Mouse (Mus musculus) CH12.LX (cell line): Measurements from ENCODE around the gene Rdh8. TPM values are rescaled to one million over a fixed set of nuclear protein-coding genes. Genes with fewer than 3 reads are reported as not detected.

Source experiments
- DNase-seq: peaks from one replicate; pipeline ENCODE4 v3.0.0-alpha.2; 2013; ENCODE audit errors: extremely low read depth
- H3K27ac ChIP-seq: 2 replicates; pipeline ENCODE4 v1.5.1; 2012; ENCODE audit warnings: low read depth, mild to moderate bottlenecking, control low read depth, moderate library complexity; ENCODE audit not compliant: insufficient read depth
- H3K27me3 ChIP-seq: replicated peaks from 2 replicates; pipeline ENCODE3; 2012; ENCODE audit warnings: inconsistent platforms
- H3K36me3 ChIP-seq, 2 experiments: replicated peaks in 1 of 2; 2 replicates each; pipeline versions ENCODE3 to v1.6.1; 2012; ENCODE audit warnings: inconsistent platforms in 1 of 2, low read length in 1 of 2, mild to moderate bottlenecking in 1 of 2, mixed read lengths in 1 of 2, moderate library complexity in 1 of 2; ENCODE audit not compliant: control insufficient read depth in 1 of 2, insufficient read depth in 1 of 2
- H3K4me1 ChIP-seq, 2 experiments: 2 replicates each; pipeline ENCODE4 v1.6.1; 2012; ENCODE audit warnings: inconsistent platforms in 1 of 2, moderate library complexity in 1 of 2; ENCODE audit not compliant: insufficient read depth in 2 of 2, control insufficient read depth in 1 of 2
- H3K4me2 ChIP-seq: 2 replicates; pipeline ENCODE4 v1.6.1; 2012; ENCODE audit warnings: low read depth, mild to moderate bottlenecking, control low read depth; ENCODE audit not compliant: poor library complexity, insufficient read depth, severe bottlenecking
- H3K4me3 ChIP-seq, 3 experiments: fragments of 150-350 bp in 1 of 3; sonication (generic) in 1 of 3; replicated peaks in 1 of 3; 2 replicates each; pipeline versions ENCODE3 to v1.5.1; 2011 to 2012; ENCODE audit warnings: low read depth in 2 of 3, low read length in 2 of 3, mild to moderate bottlenecking in 2 of 3, moderate library complexity in 2 of 3, control low read depth in 1 of 3, improper control_type of control experiment in 1 of 3, inconsistent platforms in 1 of 3, mixed read lengths in 1 of 3; ENCODE audit not compliant: poor library complexity in 1 of 3
- H3K79me2 ChIP-seq: replicated peaks from 2 replicates; pipeline ENCODE4 v1.6.1; 2012; ENCODE audit warnings: mild to moderate bottlenecking, moderate library complexity; ENCODE audit not compliant: control insufficient read depth, poor library complexity, insufficient read depth, severe bottlenecking; ENCODE audit errors: extremely low read depth
- H3K9ac ChIP-seq: 2 replicates; pipeline ENCODE4 v1.6.1; 2012; ENCODE audit warnings: low read depth, mild to moderate bottlenecking, control low read depth, moderate library complexity; ENCODE audit not compliant: insufficient read depth
- H3K9me3 ChIP-seq: replicated peaks from 2 replicates; pipeline ENCODE3; 2012; ENCODE audit warnings: low read length, inconsistent platforms, mixed read lengths
- BHLHE40 ChIP-seq: IDR thresholded peaks from 2 replicates; pipeline ENCODE4 v1.6.1; 2011; ENCODE audit warnings: mild to moderate bottlenecking, low read depth, low read length, improper control_type of control experiment
- JUN ChIP-seq: IDR thresholded peaks from 2 replicates; pipeline ENCODE4 v1.6.1; 2011; ENCODE audit warnings: low read depth, mild to moderate bottlenecking, low read length, improper control_type of control experiment, moderate library complexity; ENCODE audit not compliant: insufficient read depth
- KAT2A ChIP-seq: IDR thresholded peaks from 2 replicates; pipeline ENCODE4 v1.6.1; 2012; ENCODE audit warnings: low read length, improper control_type of control experiment, inconsistent platforms; ENCODE audit not compliant: insufficient replicate concordance
- MAX ChIP-seq: IDR thresholded peaks from 2 replicates; pipeline ENCODE4 v1.6.1; 2011; ENCODE audit warnings: low read length, improper control_type of control experiment
- MYC ChIP-seq: IDR thresholded peaks from 2 replicates; pipeline ENCODE4 v1.6.1; 2011; ENCODE audit warnings: low read depth, mild to moderate bottlenecking, improper control_type of control experiment, low read length
- NELFE ChIP-seq: IDR thresholded peaks from 2 replicates; pipeline ENCODE4 v1.6.1; 2011; ENCODE audit warnings: low read depth, low read length, improper control_type of control experiment
- NRF1 ChIP-seq: IDR thresholded peaks from 2 replicates; pipeline ENCODE4 v1.6.1; 2014; ENCODE audit warnings: low read depth, mild to moderate bottlenecking, inconsistent platforms, low read length, improper control_type of control experiment, moderate library complexity
- POLR2AphosphoS2 ChIP-seq: IDR thresholded peaks from 2 replicates; pipeline ENCODE4 v1.6.1; 2011; ENCODE audit warnings: low read depth, low read length, improper control_type of control experiment
- RCOR1 ChIP-seq: conservative IDR thresholded peaks from 2 replicates; pipeline ENCODE4 v1.6.1; 2012; ENCODE audit warnings: low read depth, mild to moderate bottlenecking, inconsistent platforms, low read length, improper control_type of control experiment
- SIN3A ChIP-seq: IDR thresholded peaks from 2 replicates; pipeline ENCODE4 v1.6.1; 2012; ENCODE audit warnings: low read length, improper control_type of control experiment, inconsistent platforms
- TCF12 ChIP-seq: IDR thresholded peaks from 2 replicates; pipeline ENCODE4 v1.6.1; 2014; ENCODE audit warnings: low read depth, mild to moderate bottlenecking, inconsistent platforms, low read length, improper control_type of control experiment
- USF1 ChIP-seq: IDR thresholded peaks from 2 replicates; pipeline ENCODE4 v1.6.1; 2014; ENCODE audit warnings: low read depth, mild to moderate bottlenecking, inconsistent platforms, low read length, improper control_type of control experiment
- USF2 ChIP-seq: conservative IDR thresholded peaks from 2 replicates; pipeline ENCODE4 v1.6.1; 2011; ENCODE audit warnings: low read depth, low read length, improper control_type of control experiment
- ZC3H11A ChIP-seq: IDR thresholded peaks from 2 replicates; pipeline ENCODE4 v1.6.1; 2012; ENCODE audit warnings: low read depth, mild to moderate bottlenecking, inconsistent platforms, low read length, improper control_type of control experiment
- ZKSCAN1 ChIP-seq: IDR thresholded peaks from 2 replicates; pipeline ENCODE4 v1.6.1; 2012; ENCODE audit warnings: low read depth, inconsistent platforms, low read length, improper control_type of control experiment, borderline replicate concordance
- ZMIZ1 ChIP-seq: IDR thresholded peaks from 2 replicates; pipeline ENCODE4 v1.6.1; 2012; ENCODE audit warnings: low read depth, mild to moderate bottlenecking, inconsistent platforms, low read length, improper control_type of control experiment
- dilution Hi-C: fragments of 300-500 bp; cut with MboI; formaldehyde crosslinking; loops from 2 replicates; pipeline ENCODE4 v1.14.3; 2020; ENCODE audit warnings: low sequenced_read_pairs; ENCODE audit not compliant: extremely low pct_unique_long_range_greater_than_20kb, extremely low pct_ligation_motif_present
- in situ Hi-C: fragments of 300-500 bp; cut with MboI; formaldehyde crosslinking; loops from 3 replicates; pipeline ENCODE4 v1.14.3; 2019; ENCODE audit warnings: low sequenced_read_pairs, low pct_ligation_motif_present, low pct_unique_long_range_greater_than_20kb, mixed read lengths
- polyA plus RNA-seq: library from polyadenylated mRNA; unstranded; fragments of >175 nt; gene quantifications from 2 replicates; pipeline ENCODE4 v1.2.1, GENCODE M21; 2012; ENCODE audit warnings: low read depth; ENCODE audit not compliant: insufficient read length
- total RNA-seq, 2 experiments: library from RNA; depleted of rRNA; stranded (reverse); fragments of 300-350 nt in 1 of 2; fragments of >200 nt in 1 of 2; gene quantifications; 2 replicates each; pipeline ENCODE4 v1.2.3; 2012 to 2014

Rdh8 gene
- total and polyA plus RNA-seq, 3 experiments = not detected

GRCm38 (mm10) chr9:20838931-20839330, 20.6 kb downstream of the Rdh8 start:
- Histone ChIP-seq H3K27me3 (peaks cover 41% of the 10 kb centered on the region), H3K79me2 (no peaks in the 10 kb centered on the region), H3K27ac (no peak overlapping the region), H3K9me3 (peaks cover 10% of the 10 kb centered on the region)
- DNase-seq = no peak
- in situ Hi-C loops = no loop called here
- dilution Hi-C loops = no loop called here
- no peak for TF ChIP-seq ZKSCAN1
- no peak for TF ChIP-seq ZC3H11A
- TF ChIP-seq RCOR1 = no peak
- TF ChIP-seq BHLHE40 = no peak
- TF ChIP-seq TCF12 = no peak
- no peak for TF ChIP-seq POLR2AphosphoS2
- TF ChIP-seq NRF1 = no peak
- no peak for TF ChIP-seq USF2
- TF ChIP-seq NELFE = no peak
- no peak for TF ChIP-seq MAX
- no peak for TF ChIP-seq KAT2A
- no peak for TF ChIP-seq USF1
- TF ChIP-seq, all 38 proteins: peak for 0
- Histone ChIP-seq H3K4me2 (no peak overlapping the region), H3K36me3 (no peaks in the 10 kb centered on the region), H3K4me1 (peaks cover 2 to 9% of the 10 kb centered on the region in 2 experiments; a peak in 2 of 4 replicates), H3K9ac (no peak overlapping the region), H3K4me3 (no peak overlapping the region)

- Histone ChIP-seq H3K4me3 (no peak overlapping the region), H3K27ac (no peak overlapping the region), H3K4me2 (no peak overlapping the region), H3K79me2 (no peaks in the 10 kb centered on the region), H3K27me3 (peaks cover 57% of the 10 kb centered on the region), H3K9me3 (peaks cover 10% of the 10 kb centered on the region), H3K9ac (no peak overlapping the region), H3K36me3 (no peaks in the 10 kb centered on the region), H3K4me1 (no peaks in the 10 kb centered on the region)
- in situ Hi-C loops (no loop called here), dilution Hi-C loops (no loop called here)
- DNase-seq = no peak
- TF ChIP-seq SIN3A (no peak), ZMIZ1 (no peak), JUN (no peak), MYC (no peak), MAX (no peak), USF1 (no peak)
These were observed 23.9 kb downstream of the Rdh8 start for GRCm38 (mm10) chr9:20842211-20842610.
